Mouse (Mus musculus): Measurements from ENCODE around the gene Nif3l1.

GRCm38 (mm10) chr1:58409553-58410197, 35.3 kb upstream of the Nif3l1 start:
- no peak for TF ChIP-seq POLR2A (IDR thresholded peaks at IDR 0.05; ENCODE audit: low read depth, low read length)
- no peak for TF ChIP-seq SIN3A (IDR thresholded peaks at IDR 0.05; ENCODE audit: low read length)
- no peak for TF ChIP-seq MAX (IDR thresholded peaks at IDR 0.05; ENCODE audit: low read length)
